In genomic region chr4:137724766-137725165, GRCm38 (mm10) we compare ENCODE assay signal across 9 mouse cellular contexts.
DNase-seq lines count a peak whose midpoint lies in the region; ATAC-seq lines count a peak whose summit lies in the region.
"Had no signal": no experiment of that assay in that cellular context is flagged by ENCODE, and none has a peak within 500 bp of the region (broad histone marks: within the 10 kb centered on the region; RNA-seq: fewer than 3 reads in every experiment).

No protein-coding gene starts in this region.

- H3K27me3 ChIP-seq in hindbrain, embryonic 11.5 days (ENCODE audit: control insufficient read depth, insufficient read depth, low read length): peaks cover 9% of the 10 kb centered on the region; the same call in 1 of the 2 replicates
- H3K27me3 ChIP-seq in hindbrain, embryonic 16.5 days (replicated peaks; ENCODE audit: control insufficient read depth, insufficient read depth, low read length): peaks cover 4% of the 10 kb centered on the region

- no peaks in the 10 kb centered on the region for H3K36me3 ChIP-seq in hindbrain, embryonic 11.5 days (ENCODE audit: control insufficient read depth, insufficient read depth, low read length)
- 0 out of 2 replicates have a peak, but pooled peaks cover 4% of the 10 kb centered on the region for H3K36me3 ChIP-seq in hindbrain, embryonic 16.5 days (ENCODE audit: control insufficient read depth, insufficient read depth, low read length)
- H3K36me3 ChIP-seq: limb, embryonic 15.5 days had no signal

- H3K27ac ChIP-seq in hindbrain, embryonic 11.5 days (ENCODE audit: low read depth, low read length): no peak overlapping the region
- H3K27ac ChIP-seq in hindbrain, embryonic 16.5 days (ENCODE audit: low read depth, low read length): no peak overlapping the region
- H3K27ac ChIP-seq: limb, embryonic 15.5 days had no signal

- 45% methylated on average over 8 of the region's 8 CpGs for WGBS in hindbrain, embryonic 11.5 days
- 42% methylated on average over 8 of the region's 8 CpGs for WGBS in hindbrain, embryonic 16.5 days

- DNase-seq in hindbrain, embryonic 11.5 days (ENCODE audit: low spot score): peak; percentile 59
- peak; percentile 95 for DNase-seq in B cell, adult 2 months
- peak; percentile 55 to 62 for DNase-seq in adrenal gland, postnatal 4 days (ENCODE audit: low spot score in 2 of 2)
- DNase-seq in gastrocnemius, postnatal 10 days: peak; percentile 72
- DNase-seq in kidney, postnatal 25 days: peak; percentile 72 to 75
- peak; percentile 61 for DNase-seq in mesoderm, embryonic 11.5 days (ENCODE audit: low read depth, low spot score)
- DNase-seq in thymus, postnatal 36 days: peak; percentile 65 to 67

- no peak overlapping the region for H3K9ac ChIP-seq in hindbrain, embryonic 11.5 days (ENCODE audit: low read depth, low read length)
- H3K9ac ChIP-seq in hindbrain, embryonic 16.5 days (ENCODE audit: low read depth, low read length): no peak overlapping the region
- H3K9ac ChIP-seq: limb, embryonic 15.5 days had no signal

- H3K4me3 ChIP-seq in hindbrain, embryonic 11.5 days (ENCODE audit: low read depth, low read length): no peak overlapping the region
- H3K4me3 ChIP-seq in hindbrain, embryonic 16.5 days (ENCODE audit: low read length): no peak overlapping the region
- H3K4me3 ChIP-seq: limb, embryonic 15.5 days had no signal

- H3K9me3 ChIP-seq in hindbrain, embryonic 11.5 days (ENCODE audit: control insufficient read depth, low read length): no peaks in the 10 kb centered on the region
- H3K9me3 ChIP-seq in hindbrain, embryonic 16.5 days (ENCODE audit: control insufficient read depth, low read length): no peaks in the 10 kb centered on the region
- H3K9me3 ChIP-seq: limb, embryonic 15.5 days had no signal

- no peak for ATAC-seq in hindbrain, embryonic 11.5 days (ENCODE audit: low FRiP score)
- no peak for ATAC-seq in hindbrain, embryonic 16.5 days

- H3K4me2 ChIP-seq in hindbrain, embryonic 11.5 days (replicated peaks; ENCODE audit: low read depth, low read length): no peak overlapping the region
- no peak overlapping the region for H3K4me2 ChIP-seq in hindbrain, embryonic 16.5 days (ENCODE audit: low read length)

- H3K4me1 ChIP-seq in hindbrain, embryonic 11.5 days (replicated peaks; ENCODE audit: control insufficient read depth, insufficient read depth, low read length): peaks cover 24% of the 10 kb centered on the region
- H3K4me1 ChIP-seq in hindbrain, embryonic 16.5 days (ENCODE audit: control insufficient read depth, insufficient read depth, low read depth, low read length): peaks cover 18% of the 10 kb centered on the region
